Mouse (Mus musculus) embryonic fibroblast, embryonic 13.5 days (primary cell): ENCODE data around the gene Dydc1. TPM values are rescaled to one million over a fixed set of nuclear protein-coding genes. Genes with fewer than 3 reads are reported as not detected.
A peak's percentile ranks its signal among the peaks of the same experiment; 100 is the strongest.

Source experiments
- H3K27ac ChIP-seq: 2 replicates; pipeline ENCODE4 v1.5.1; 2012; ENCODE audit warnings: low read length, control low read depth, inconsistent platforms; ENCODE audit not compliant: insufficient read depth
- H3K4me1 ChIP-seq: 2 replicates; pipeline ENCODE4 v1.6.1; 2011; ENCODE audit warnings: low read length; ENCODE audit not compliant: control insufficient read depth, insufficient read depth
- H3K4me3 ChIP-seq: 2 replicates; pipeline ENCODE4 v1.5.1; 2011; ENCODE audit warnings: mild to moderate bottlenecking, control low read depth, low read length; ENCODE audit not compliant: insufficient read depth
- CTCF ChIP-seq: IDR thresholded peaks from 2 replicates; pipeline ENCODE4 v1.5.1; 2011; ENCODE audit warnings: mild to moderate bottlenecking, control low read depth, low read length, moderate library complexity, borderline replicate concordance; ENCODE audit not compliant: insufficient read depth
- POLR2A ChIP-seq: IDR thresholded peaks from 2 replicates; pipeline ENCODE4 v1.6.1; 2011; ENCODE audit warnings: low read depth, mild to moderate bottlenecking, control low read depth, low read length, moderate library complexity
- polyA plus RNA-seq: library from polyadenylated mRNA; stranded (reverse); fragments of >200 nt; gene quantifications from 2 replicates; pipeline ENCODE4 v1.2.4, GENCODE M21; 2011; ENCODE audit warnings: low read depth; ENCODE audit not compliant: missing spikeins, insufficient read length

Gene Dydc1
- polyA plus RNA-seq, 1 experiment = not detected

GRCm38 (mm10) chr14:41065168-41065567, 7.5 kb upstream of the Dydc1 start:
- H3K4me3 ChIP-seq = no peak overlapping the region
- TF ChIP-seq CTCF = no peak
- no peak for TF ChIP-seq POLR2A
- H3K4me1 ChIP-seq = no peaks in the 10 kb centered on the region

GRCm38 (mm10) chr14:41066416-41066815, 6.3 kb upstream of the Dydc1 start:
- TF ChIP-seq CTCF (no peak), POLR2A (no peak)
- no peak overlapping the region for H3K4me3 ChIP-seq
- no peaks in the 10 kb centered on the region for H3K4me1 ChIP-seq
- no peak overlapping the region for H3K27ac ChIP-seq

More at GRCm38 (mm10) chr14:41065168-41065567, 7.5 kb upstream of the Dydc1 start:
- no peak overlapping the region for H3K27ac ChIP-seq

DNA sequence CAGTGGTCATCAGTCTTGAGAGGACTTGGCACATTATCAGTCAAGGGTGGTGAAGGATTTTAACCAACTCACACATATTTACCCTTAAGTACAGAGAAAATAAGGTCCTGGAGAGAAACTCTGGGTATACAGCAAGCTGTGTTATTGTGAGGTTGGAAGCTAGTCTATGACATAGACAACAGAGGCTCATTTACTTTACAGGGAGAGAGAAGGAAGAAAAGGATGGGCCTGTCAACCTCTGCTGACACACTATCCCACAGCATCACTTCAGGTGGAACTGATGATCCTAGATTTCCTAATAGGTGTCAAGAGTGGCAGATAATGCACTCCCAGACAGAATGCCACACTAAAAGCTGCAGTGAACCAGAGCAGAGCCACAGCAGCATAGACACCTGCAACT, 3.6 kb upstream of the Dydc1 start, which contains the start of gene Dydc2:
Dydc2 (minus strand) TSS at position 101 of the 400 bp plus-strand sequence.
- no peak for TF ChIP-seq CTCF
- no peak for TF ChIP-seq POLR2A
- Histone ChIP-seq H3K4me1 (no peaks in the 10 kb centered on the region), H3K4me3 (no peak within 1 kb of the TSS), H3K27ac (no peak within 1 kb of the TSS)

GRCm38 (mm10) chr14:41070343-41070742, 2.4 kb upstream of the Dydc1 start:
- H3K4me3 ChIP-seq = no peak overlapping the region

DNA sequence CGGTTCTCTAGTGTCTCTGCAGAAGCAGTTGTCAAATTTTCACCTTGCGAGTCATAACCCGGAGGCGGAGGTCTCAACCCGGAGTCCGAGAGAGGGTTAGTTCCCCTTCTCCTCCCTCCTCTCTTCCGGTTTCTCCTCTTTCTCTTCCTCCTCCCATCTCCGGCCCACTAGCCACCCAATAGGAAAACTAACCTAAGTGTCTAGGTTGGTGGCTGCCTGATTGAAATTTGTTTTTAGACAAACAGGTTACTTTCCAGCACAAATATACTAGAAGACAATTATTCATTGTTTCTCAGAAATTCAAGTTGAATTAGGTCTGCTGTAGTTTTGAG, 199 bp downstream of the Dydc1 start:
- Histone ChIP-seq H3K27ac (no peak overlapping the region), H3K4me3 (peak overlapping the region; percentile 46), H3K4me1 (no peaks in the 10 kb centered on the region)
- TF ChIP-seq POLR2A (no peak), CTCF (no peak)

More at GRCm38 (mm10) chr14:41070343-41070742, 2.4 kb upstream of the Dydc1 start:
- no peaks in the 10 kb centered on the region for H3K4me1 ChIP-seq
- no peak for TF ChIP-seq POLR2A
- TF ChIP-seq CTCF = no peak
- H3K27ac ChIP-seq = no peak overlapping the region

GRCm38 (mm10) chr14:41082408-41082807, 9.7 kb downstream of the Dydc1 start:
- no peak for TF ChIP-seq CTCF
- H3K4me3 ChIP-seq = no peak overlapping the region
- no peak overlapping the region for H3K27ac ChIP-seq
- no peaks in the 10 kb centered on the region for H3K4me1 ChIP-seq

- TF ChIP-seq POLR2A (no peak), CTCF (no peak)
- Histone ChIP-seq H3K4me1 (no peaks in the 10 kb centered on the region), H3K4me3 (no peak overlapping the region), H3K27ac (no peak overlapping the region)
Measured at GRCm38 (mm10) chr14:41087509-41087908, 14.8 kb downstream of the Dydc1 start.

DNA sequence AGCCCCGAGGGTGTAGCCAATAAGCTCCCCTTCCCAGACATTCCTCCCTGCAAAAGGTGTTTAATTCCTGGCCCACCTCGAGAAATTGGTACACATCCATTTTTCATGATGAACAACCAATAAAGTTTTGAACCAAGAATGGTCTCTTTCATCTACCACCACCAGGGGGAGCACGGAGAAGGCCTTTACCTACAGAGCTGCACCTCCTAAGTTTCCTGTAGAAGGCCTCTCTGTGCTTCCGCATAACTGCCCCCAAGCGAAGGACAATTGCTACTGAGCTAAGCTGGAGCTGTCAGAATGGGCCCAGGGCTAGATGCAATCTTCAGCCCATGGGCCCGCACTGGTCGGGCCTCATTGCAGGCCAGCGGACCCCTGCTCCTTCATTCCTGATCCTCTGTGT, 18.1 kb downstream of the Dydc1 start:
- H3K4me3 ChIP-seq = no peak overlapping the region
- TF ChIP-seq POLR2A = no peak
- no peak for TF ChIP-seq CTCF
- no peaks in the 10 kb centered on the region for H3K4me1 ChIP-seq
- H3K27ac ChIP-seq = no peak overlapping the region

- Histone ChIP-seq H3K4me1 (no peaks in the 10 kb centered on the region), H3K27ac (no peak overlapping the region), H3K4me3 (no peak overlapping the region)
- TF ChIP-seq CTCF = no peak
- no peak for TF ChIP-seq POLR2A
Measured at GRCm38 (mm10) chr14:41094114-41094513, 21.4 kb downstream of the Dydc1 start.

- TF ChIP-seq CTCF (no peak), POLR2A (no peak)
- Histone ChIP-seq H3K4me1 (no peaks in the 10 kb centered on the region), H3K4me3 (no peak overlapping the region), H3K27ac (no peak overlapping the region)
Measured at GRCm38 (mm10) chr14:41096296-41096860, 23.7 kb downstream of the Dydc1 start.

DNA sequence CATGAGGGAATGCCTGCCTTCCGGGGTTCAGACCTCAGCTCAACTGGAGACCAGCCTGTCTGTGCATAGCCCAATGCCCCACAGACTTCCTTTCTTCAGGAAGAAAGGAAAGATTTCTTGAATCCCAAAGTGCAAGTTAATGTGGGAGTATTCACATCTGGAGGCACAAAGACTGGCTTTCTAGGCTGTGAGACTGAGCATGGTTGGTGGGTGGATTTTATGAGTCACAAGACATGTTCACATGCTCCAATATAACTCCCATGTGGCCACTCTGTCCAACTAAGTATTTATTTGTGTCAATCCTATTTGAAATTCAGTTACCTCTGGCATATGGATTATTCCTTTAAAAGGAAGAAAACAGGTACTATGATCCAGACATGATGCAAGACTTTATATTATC, 26.0 kb downstream of the Dydc1 start:
- TF ChIP-seq POLR2A (no peak), CTCF (no peak)
- no peak overlapping the region for H3K4me3 ChIP-seq
- no peaks in the 10 kb centered on the region for H3K4me1 ChIP-seq
- no peak overlapping the region for H3K27ac ChIP-seq
